Mouse (Mus musculus) ES-Bruce4 (cell line): ENCODE data around the gene Emc8.

ENCODE experiments used
- CTCF ChIP-seq: IDR thresholded peaks from one replicate; pipeline ENCODE4 v1.8.1; 2011; ENCODE audit warnings: low read depth, low read length
- EP300 ChIP-seq: IDR thresholded peaks from 2 replicates; pipeline ENCODE4 v1.6.1; 2011; ENCODE audit warnings: low read depth, low read length; ENCODE audit not compliant: insufficient read depth
- POLR2A ChIP-seq: IDR thresholded peaks from one replicate; pipeline ENCODE4 v1.8.1; 2011; ENCODE audit warnings: low read length; ENCODE audit not compliant: insufficient read depth

DNA sequence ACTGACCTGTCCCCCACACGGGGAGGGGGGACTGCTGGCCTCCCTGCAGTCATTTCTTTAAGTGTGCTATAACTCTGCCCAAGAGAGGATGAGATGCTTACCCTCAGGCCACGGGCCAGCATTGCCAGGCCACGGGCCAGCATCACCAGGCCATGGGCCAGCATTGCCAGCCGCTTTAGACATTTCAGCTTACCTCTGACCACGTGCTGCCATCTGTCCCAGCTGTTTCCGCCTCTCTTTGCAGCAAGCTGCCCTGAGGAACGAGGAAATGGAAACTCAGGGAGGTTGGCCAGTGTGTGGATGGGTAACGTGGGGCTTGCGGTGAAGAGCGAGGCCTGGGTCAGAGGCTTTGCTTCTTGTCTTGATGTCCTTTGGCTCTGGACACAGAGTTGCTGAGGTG is 12.7 kb upstream of the Emc8 start:
- TF ChIP-seq CTCF = no peak
- no peak for TF ChIP-seq EP300
- no peak for TF ChIP-seq POLR2A
